Mouse (Mus musculus) intestine, embryonic 16.5 days (tissue): Measurements from ENCODE around the gene Lpxn. TPM values are rescaled to one million over a fixed set of nuclear protein-coding genes. Genes with fewer than 3 reads are reported as not detected.
A peak's percentile ranks its signal among the peaks of the same experiment; 100 is the strongest.

Source experiments
- ATAC-seq: fragments of 200-750 bp; cut with Nextera tagmentation; 2 replicates; pipeline ENCODE4 v1.8.0; 2017; ENCODE audit warnings: moderate TSS enrichment, moderate library complexity
- H3K27ac ChIP-seq: fragments of 300-500 bp; sonication (generic); 2 replicates; pipeline ENCODE4 v1.5.1; 2014; ENCODE audit warnings: mild to moderate bottlenecking, low read length
- H3K27me3 ChIP-seq: fragments of 300-500 bp; sonication (generic); replicated peaks from 2 replicates; pipeline ENCODE4 v1.6.1; 2014; ENCODE audit warnings: low read length, control low read depth, mixed read lengths; ENCODE audit not compliant: control insufficient read depth, insufficient read depth
- H3K36me3 ChIP-seq: fragments of 300-500 bp; sonication (generic); 2 replicates; pipeline ENCODE4 v1.6.1; 2014; ENCODE audit warnings: low read length, control low read depth; ENCODE audit not compliant: control insufficient read depth, insufficient read depth
- H3K4me1 ChIP-seq: fragments of 300-500 bp; sonication (generic); 2 replicates; pipeline ENCODE4 v1.6.1; 2014; ENCODE audit warnings: low read length, control low read depth, mixed read lengths; ENCODE audit not compliant: control insufficient read depth, insufficient read depth
- H3K4me2 ChIP-seq: fragments of 300-500 bp; sonication (generic); 2 replicates; pipeline ENCODE4 v1.6.1; 2014; ENCODE audit warnings: low read depth, low read length, control low read depth
- H3K4me3 ChIP-seq: fragments of 300-500 bp; sonication (generic); 2 replicates; pipeline ENCODE4 v1.5.1; 2014; ENCODE audit warnings: mild to moderate bottlenecking, low read length
- H3K9ac ChIP-seq: fragments of 300-500 bp; sonication (generic); 2 replicates; pipeline ENCODE4 v1.6.1; 2014; ENCODE audit warnings: low read depth, low read length
- H3K9me3 ChIP-seq: fragments of 300-500 bp; sonication (generic); 2 replicates; pipeline ENCODE4 v1.6.1; 2016; ENCODE audit warnings: low read length, control low read depth; ENCODE audit not compliant: control insufficient read depth
- WGBS: fragments of 180-500 bp; shearing (Covaris S2); extraction: QIAGEN DNeasy Blood & Tissue Kit; methylation state at CpG from one replicate; pipeline ENCODE4 v1.1.7; 2014; 5-methylcytosine and 5-hydroxymethylcytosine counted together
- polyA plus RNA-seq: library from polyadenylated mRNA; unstranded; fragments of >200 nt; fragmentation: Nextera tagmentation; extraction: Ambion mirVana; gene quantifications from 2 replicates; pipeline ENCODE4 v1.2.1, GENCODE M21; 2015

The Lpxn gene
- polyA plus RNA-seq, 1 experiment from 2014 or later: 2.9 TPM

DNA sequence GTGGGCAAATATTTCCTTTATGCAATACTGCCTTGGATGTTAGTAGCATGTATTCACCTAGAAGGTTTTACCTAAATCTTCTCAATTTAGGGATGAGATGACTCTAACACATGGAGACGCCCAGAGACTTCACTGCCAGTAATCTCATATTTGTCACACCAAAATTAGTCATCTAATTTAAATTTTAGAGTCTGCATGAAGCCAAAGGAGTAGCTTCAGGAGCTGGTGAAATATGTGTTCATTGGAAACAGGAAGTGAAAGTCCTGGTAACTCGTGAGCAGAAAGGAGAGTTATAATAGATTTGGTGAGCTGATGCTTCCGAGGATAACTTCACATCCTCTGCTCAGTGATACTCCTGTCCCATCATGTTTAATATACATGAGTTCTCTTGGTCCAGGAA, 5.1 kb downstream of the Lpxn start:
- H3K27ac ChIP-seq: no peak overlapping the region
- H3K36me3 ChIP-seq: no peaks in the 10 kb centered on the region
- H3K4me3 ChIP-seq: no peak overlapping the region
- no peak overlapping the region for H3K9ac ChIP-seq
- WGBS: 66% methylated on average over 3 of the region's 3 CpGs
- no peaks in the 10 kb centered on the region for H3K4me1 ChIP-seq
- no peak overlapping the region for H3K4me2 ChIP-seq
- H3K9me3 ChIP-seq: no peaks in the 10 kb centered on the region
- no peaks in the 10 kb centered on the region for H3K27me3 ChIP-seq
- ATAC-seq: no peak

DNA sequence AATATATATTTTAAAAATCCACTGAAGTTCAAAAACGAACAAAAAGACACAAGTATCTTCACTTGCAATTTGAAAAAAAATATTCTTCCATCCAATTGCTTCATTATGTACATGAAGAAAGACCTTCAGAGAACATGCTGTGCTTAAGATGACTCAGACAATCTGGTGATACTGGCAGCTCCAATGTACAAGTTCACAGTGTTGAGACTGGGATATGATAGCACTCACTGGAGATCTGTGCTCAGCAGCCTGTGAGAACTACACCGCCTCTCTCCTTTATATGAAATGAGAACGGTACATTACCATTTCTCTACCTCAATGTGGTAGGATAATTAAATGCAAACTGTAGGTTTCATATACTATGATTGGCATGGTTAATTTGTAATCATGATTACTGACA, 6.8 kb downstream of the Lpxn start:
- no peak overlapping the region for H3K4me2 ChIP-seq
- 74% methylated on average over 3 of the region's 3 CpGs for WGBS
- H3K36me3 ChIP-seq: no peaks in the 10 kb centered on the region
- no peaks in the 10 kb centered on the region for H3K9me3 ChIP-seq
- no peak for ATAC-seq
- no peaks in the 10 kb centered on the region for H3K27me3 ChIP-seq
- no peak overlapping the region for H3K4me3 ChIP-seq
- H3K9ac ChIP-seq: no peak overlapping the region
- no peak overlapping the region for H3K27ac ChIP-seq
- H3K4me1 ChIP-seq: no peaks in the 10 kb centered on the region

DNA sequence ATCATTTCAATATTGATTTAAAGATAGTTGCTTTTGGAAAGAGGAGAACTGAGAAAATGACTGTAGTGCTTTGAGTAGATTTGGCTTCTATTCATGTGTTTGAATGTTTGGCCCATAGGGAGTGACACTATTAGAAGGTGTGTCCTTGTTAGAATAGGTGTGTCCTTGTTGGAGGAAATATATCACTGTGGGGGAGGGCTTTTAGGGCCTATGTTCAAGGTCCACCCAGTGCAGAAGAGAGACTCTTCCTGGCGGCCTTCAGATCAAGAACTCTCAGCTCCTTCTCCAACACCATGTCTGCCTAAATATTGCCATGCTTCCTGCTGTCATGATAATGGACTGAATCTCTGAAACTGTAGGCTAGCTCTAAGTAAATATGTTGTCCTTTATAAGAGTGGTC, 8.2 kb downstream of the Lpxn start:
- WGBS: 97% methylated on average over 1 of the region's 1 CpGs
- Histone ChIP-seq H3K4me3 (no peak overlapping the region), H3K36me3 (no peaks in the 10 kb centered on the region), H3K27ac (no peak overlapping the region), H3K27me3 (no peaks in the 10 kb centered on the region), H3K4me1 (no peaks in the 10 kb centered on the region), H3K4me2 (no peak overlapping the region), H3K9ac (no peak overlapping the region), H3K9me3 (no peaks in the 10 kb centered on the region)
- ATAC-seq: peak; percentile 81

DNA sequence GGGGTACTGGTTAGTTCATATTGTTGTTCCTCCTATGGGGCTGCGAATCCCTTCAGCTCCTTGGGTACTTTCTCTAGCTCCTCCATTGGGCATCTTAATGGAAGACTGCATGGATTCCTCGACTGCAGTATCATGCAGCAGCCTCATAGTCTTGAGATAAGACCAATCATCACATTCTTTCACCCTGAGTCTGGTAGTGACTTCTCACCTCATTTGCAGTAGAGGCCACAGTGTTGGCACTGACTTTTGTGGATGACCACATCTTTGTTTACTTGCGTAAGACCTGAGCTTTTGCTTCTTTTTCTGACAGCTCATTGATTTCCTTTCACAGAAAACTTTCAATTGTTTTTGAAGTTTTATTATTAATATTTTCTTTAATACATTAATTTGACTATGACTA, 9.7 kb downstream of the Lpxn start:
- H3K4me1 ChIP-seq: no peaks in the 10 kb centered on the region
- H3K27ac ChIP-seq: no peak overlapping the region
- H3K4me3 ChIP-seq: no peak overlapping the region
- H3K4me2 ChIP-seq: no peak overlapping the region
- H3K9me3 ChIP-seq: no peaks in the 10 kb centered on the region
- no peaks in the 10 kb centered on the region for H3K27me3 ChIP-seq
- ATAC-seq: no peak
- 82% methylated on average over 3 of the region's 3 CpGs for WGBS
- H3K9ac ChIP-seq: no peak overlapping the region
- H3K36me3 ChIP-seq: no peaks in the 10 kb centered on the region

DNA sequence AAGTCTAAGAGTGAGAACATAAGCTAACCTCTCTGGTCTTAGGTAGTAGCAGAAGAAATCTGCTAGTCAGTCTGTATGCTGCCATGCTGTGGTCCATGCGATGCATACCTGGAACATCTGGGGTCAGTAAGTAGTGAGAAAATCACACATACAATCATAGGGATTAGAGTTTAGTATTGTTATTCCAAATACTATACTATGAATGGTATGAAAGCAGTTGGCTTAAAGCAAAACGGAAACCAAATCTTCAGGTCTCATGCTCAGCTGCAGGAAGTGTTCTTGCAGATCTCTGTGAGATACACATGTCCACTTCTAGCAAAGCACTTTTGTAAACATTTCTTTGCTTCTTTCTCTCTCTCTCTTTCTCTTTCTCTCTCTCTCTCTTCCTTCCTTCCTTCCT, 10.2 kb downstream of the Lpxn start:
- no peaks in the 10 kb centered on the region for H3K9me3 ChIP-seq
- ATAC-seq: no peak
- no peak overlapping the region for H3K9ac ChIP-seq
- no peak overlapping the region for H3K27ac ChIP-seq
- no peak overlapping the region for H3K4me2 ChIP-seq
- H3K36me3 ChIP-seq: no peaks in the 10 kb centered on the region
- H3K4me3 ChIP-seq: no peak overlapping the region
- H3K4me1 ChIP-seq: no peaks in the 10 kb centered on the region
- WGBS: 65% methylated on average over 2 of the region's 2 CpGs
- H3K27me3 ChIP-seq: no peaks in the 10 kb centered on the region

DNA sequence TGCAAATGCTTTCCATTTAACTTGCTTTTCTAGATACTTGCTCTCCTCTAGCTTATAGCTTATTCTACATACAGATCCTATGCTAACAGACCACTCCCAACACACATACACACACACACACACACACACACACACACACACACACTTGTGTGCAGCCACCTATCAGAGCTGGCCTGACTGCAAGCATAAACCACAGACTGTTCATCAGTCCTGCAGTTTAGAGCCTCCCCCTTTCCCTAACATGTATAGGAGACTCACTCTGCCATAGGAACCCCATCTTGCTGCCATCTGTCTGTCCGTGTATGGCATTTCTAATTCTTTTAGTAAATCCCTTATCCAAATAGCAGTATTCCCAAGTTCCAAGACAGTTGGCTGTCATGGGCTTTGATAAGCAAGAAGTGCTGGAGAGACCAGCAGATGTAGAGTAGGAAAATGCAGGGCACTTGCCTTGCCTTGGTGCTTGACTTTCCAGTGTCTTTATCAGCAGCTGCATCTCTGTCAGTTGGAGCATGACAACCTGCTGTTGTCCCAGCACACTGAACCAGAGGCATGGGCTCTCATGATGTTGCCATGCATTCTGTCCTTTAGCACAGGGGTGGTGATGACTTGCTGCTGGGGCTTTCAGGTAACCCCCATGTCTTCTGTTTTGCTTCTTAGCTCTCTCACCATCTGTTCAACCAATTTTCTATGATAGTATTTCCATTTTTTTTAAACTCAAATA, 16.8 kb downstream of the Lpxn start:
- Histone ChIP-seq H3K4me2 (no peak overlapping the region), H3K9me3 (no peaks in the 10 kb centered on the region), H3K9ac (no peak overlapping the region), H3K4me3 (no peak overlapping the region), H3K4me1 (no peaks in the 10 kb centered on the region), H3K27me3 (no peaks in the 10 kb centered on the region), H3K36me3 (no peaks in the 10 kb centered on the region), H3K27ac (no peak overlapping the region)
- 50% methylated on average over 1 of the region's 1 CpGs for WGBS
- no peak for ATAC-seq

DNA sequence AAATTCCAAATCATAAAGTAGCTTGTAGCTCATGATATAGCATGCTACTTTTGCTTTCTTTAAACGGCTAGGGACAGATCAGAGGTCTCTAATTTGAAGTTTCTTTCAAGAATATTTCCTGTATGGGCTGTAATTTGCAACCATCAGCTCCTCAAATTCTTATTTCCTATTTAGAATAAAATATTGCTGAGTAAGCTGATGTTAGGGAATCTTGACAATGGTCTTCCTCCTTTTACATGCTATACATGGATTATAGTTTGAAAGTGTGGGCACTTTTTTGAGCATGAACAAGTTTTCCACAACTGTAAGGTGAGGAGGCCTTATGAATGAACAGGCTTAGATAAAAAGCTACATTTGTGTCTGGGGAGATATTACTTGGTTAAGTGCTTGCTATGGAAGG, 17.9 kb downstream of the Lpxn start:
- no peaks in the 10 kb centered on the region for H3K4me1 ChIP-seq
- H3K36me3 ChIP-seq: no peaks in the 10 kb centered on the region
- no peak overlapping the region for H3K4me3 ChIP-seq
- H3K9ac ChIP-seq: no peak overlapping the region
- no peak overlapping the region for H3K27ac ChIP-seq
- 89% methylated on average over 1 of the region's 1 CpGs for WGBS
- no peak overlapping the region for H3K4me2 ChIP-seq
- no peaks in the 10 kb centered on the region for H3K27me3 ChIP-seq
- ATAC-seq: no peak
- H3K9me3 ChIP-seq: no peaks in the 10 kb centered on the region

DNA sequence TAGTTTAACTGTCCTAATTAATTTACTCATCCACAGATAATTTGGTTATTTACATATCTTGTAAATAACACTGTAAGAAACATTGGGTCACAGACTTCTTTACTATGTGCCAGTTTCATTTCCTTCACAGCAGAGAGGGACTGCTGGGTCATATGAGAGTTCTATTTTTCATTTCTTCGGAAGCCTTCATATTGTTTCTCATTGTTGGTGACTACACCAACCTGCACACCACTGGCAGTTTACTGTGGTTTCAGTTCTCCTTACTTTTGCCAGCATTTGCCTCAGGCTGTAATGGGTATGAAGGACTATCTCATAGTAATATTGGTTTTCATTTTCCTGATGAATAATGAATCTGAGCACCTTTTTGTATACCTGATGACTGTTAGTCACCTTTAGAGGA, 22.5 kb downstream of the Lpxn start:
- WGBS: 86% methylated on average over 1 of the region's 1 CpGs
- Histone ChIP-seq H3K4me2 (no peak overlapping the region), H3K27ac (no peak overlapping the region), H3K4me1 (no peaks in the 10 kb centered on the region), H3K4me3 (no peak overlapping the region), H3K27me3 (no peaks in the 10 kb centered on the region), H3K36me3 (no peaks in the 10 kb centered on the region), H3K9me3 (no peaks in the 10 kb centered on the region), H3K9ac (no peak overlapping the region)
- ATAC-seq: no peak

DNA sequence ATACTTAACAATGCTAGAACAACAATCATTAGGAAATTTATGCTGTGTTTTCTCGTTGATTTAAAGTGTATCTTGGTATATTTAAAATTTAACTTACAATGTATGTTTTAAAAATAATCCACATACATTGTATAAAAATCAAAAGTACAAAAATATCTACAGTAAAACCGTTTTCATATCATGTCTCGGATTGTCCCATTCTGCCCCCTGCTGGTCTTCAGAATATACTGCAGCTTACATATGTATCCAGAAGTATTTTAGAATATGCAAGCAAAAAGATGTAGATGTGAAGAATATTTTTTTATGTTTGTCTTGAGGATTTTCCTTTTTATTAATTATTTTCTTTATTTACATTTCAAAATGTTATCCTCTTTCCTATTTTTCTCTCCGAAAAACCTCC, 24.4 kb downstream of the Lpxn start:
- Histone ChIP-seq H3K4me1 (no peaks in the 10 kb centered on the region), H3K27ac (no peak overlapping the region), H3K9me3 (no peaks in the 10 kb centered on the region), H3K4me3 (no peak overlapping the region), H3K36me3 (no peaks in the 10 kb centered on the region), H3K9ac (no peak overlapping the region), H3K4me2 (no peak overlapping the region), H3K27me3 (no peaks in the 10 kb centered on the region)
- 33% methylated on average over 4 of the region's 4 CpGs for WGBS
- no peak for ATAC-seq

DNA sequence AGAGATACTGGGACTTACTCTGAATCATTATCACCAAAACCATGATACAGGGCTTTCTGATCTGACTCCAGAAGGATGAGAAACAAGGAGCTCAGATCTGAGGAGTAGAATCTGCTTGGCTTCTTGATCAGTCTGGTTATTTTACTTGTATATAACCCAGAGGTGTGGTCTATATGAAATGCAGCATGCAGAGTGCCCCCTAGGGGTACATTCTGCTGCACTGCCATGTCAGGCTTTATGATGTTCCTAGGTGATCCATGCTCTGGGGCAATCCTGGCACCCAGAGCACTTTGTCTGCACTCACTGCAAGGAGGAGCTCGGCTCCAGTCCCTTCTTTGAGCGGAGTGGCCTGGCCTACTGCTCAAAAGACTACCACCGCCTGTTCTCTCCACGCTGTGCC, 28.6 kb downstream of the Lpxn start:
- H3K9ac ChIP-seq: no peak overlapping the region
- no peak for ATAC-seq
- WGBS: 72% methylated on average over 4 of the region's 4 CpGs
- no peak overlapping the region for H3K4me2 ChIP-seq
- H3K9me3 ChIP-seq: no peaks in the 10 kb centered on the region
- H3K4me1 ChIP-seq: no peaks in the 10 kb centered on the region
- no peaks in the 10 kb centered on the region for H3K36me3 ChIP-seq
- H3K27me3 ChIP-seq: no peaks in the 10 kb centered on the region
- H3K4me3 ChIP-seq: no peak overlapping the region
- H3K27ac ChIP-seq: no peak overlapping the region
